Mouse (Mus musculus): Measurements from ENCODE around the gene Masp2. TPM values are rescaled to one million over a fixed set of nuclear protein-coding genes. Genes with fewer than 3 reads are reported as not detected.

Masp2 gene
- total RNA-seq, 2 experiments from 2014 or later = 0.35 to 0.41 TPM

DNA sequence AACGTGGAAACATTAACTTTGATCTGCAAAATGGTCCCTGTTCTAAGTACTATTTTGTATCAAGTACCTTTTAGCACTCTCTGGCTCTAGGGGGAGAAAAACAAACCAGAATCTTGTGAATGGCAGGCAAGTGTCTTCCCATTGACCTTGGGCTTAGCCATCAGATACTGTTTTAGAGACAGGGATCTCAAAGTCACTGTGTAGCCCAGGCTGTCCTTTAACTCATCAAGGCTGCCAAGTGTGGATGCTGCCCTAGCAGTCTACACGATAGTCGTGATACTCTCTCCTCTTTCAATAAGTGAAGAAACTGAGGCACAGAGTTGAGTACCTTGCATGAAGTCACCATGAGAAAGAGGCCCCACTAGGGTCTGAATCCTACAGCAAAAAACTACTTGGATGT is 24.9 kb downstream of the Masp2 start:
- intact Hi-C loops (cut with DNase I; ENCODE audit: low total_unique reads) = no loop called here
- DNase-seq = no peak

DNA sequence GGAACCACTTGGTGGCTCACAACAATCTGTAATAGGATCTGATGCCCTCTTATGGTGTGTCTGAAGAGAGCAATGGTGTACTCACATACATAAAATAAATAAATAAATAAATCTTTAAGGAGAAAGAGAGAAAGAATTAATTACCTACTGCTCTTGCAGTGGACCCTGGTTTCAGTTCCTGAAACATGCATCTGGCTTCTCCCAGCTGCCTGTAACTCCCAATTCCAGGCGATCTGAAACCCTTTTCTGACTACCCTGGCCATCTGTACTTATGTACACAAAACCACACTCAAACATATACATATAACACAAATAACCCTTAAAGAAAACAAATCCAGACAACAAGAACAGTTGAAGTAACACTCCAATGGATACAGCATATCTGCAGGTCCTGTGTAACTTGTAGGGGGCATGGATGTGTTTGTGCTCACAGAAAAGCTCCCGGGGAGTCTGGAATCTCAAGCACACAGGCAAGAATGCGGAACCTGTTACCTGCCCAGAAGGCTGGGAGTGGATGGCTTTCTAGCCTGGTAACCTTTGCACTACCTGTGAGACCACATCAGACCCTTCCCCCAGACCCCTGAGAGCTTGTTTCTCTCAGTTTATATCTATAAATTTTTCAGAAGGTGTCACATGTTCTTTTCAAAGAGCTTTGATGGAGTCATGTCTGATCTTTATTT is 29.8 kb downstream of the Masp2 start:
- intact Hi-C loops (cut with DNase I; ENCODE audit: low total_unique reads) = no loop called here
- no peak for DNase-seq

DNA sequence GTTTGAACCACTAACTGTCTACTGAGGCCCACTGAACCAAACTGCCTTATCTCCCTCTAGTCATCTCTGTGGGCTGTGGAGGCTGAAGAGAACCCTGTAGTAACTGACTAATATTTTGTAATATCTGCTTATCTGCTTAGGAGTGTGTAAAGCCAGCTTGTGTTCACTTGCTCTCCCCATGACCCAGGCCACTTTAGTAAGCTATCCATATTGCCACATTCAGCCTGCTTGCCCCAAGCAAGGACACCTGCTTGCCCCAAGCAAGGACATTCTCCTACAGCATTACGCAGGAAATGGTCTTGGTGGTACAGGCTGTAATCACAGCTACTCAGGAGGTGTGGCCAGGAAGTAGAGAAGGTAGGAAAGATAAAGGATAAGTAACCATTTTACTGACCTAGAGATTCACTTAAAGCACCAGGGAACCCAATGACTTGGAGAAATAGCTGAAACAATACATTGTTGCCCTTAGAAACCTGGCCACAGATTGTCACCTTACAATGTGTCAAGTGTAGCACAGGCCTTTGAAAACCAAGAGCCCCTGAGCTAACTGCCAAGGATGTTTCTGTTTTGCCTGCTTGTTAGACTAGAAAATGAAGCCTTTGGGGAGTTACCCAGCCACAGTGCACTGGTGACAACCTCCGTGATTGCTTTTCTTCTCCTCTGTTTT is 31.2 kb downstream of the Masp2 start:
- intact Hi-C loops (cut with DNase I; ENCODE audit: low total_unique reads) = no loop called here
- DNase-seq = no peak

DNA sequence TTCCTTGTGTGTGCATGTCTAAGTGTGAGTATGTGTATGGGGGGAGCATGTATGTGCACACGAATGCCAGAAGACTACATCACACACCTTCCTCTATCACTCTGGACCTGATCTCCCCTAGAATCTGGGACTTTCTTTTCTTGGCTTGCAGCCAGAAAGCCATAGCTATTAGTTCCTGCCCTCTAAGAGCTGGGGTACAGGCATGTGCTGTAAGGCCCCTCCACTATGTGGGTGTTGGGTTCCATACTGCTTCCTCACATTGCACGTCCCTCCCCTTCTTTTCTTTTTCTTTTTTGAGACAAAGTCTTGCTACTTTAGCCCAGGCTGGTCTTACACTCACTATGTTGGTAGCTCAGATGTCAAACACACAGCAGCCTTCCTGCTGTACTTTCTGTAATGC is 33.0 kb downstream of the Masp2 start:
- intact Hi-C loops (cut with DNase I; ENCODE audit: low total_unique reads) = no loop called here
- DNase-seq = no peak

DNA sequence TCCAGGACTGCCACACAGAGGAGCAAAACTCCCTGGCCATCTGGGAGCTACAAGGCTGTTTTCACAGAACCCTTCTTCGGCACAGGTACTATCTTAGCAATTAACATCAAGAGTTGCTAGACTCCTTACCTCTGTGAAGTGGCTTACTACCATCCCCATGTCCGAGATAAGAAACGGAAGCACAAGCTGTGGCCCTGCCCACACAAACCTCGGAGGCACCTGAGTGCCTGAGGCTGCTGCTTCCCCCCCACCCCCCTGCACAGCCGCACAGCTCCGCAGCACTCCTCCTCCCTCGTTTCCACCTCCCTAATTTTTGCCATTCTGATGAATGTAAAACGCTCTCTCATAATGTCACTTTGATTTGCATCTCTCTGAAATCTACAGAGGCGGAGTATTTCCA is 35.9 kb downstream of the Masp2 start:
- no peak for DNase-seq
- intact Hi-C loops (cut with DNase I; ENCODE audit: low total_unique reads) = no loop called here

DNA sequence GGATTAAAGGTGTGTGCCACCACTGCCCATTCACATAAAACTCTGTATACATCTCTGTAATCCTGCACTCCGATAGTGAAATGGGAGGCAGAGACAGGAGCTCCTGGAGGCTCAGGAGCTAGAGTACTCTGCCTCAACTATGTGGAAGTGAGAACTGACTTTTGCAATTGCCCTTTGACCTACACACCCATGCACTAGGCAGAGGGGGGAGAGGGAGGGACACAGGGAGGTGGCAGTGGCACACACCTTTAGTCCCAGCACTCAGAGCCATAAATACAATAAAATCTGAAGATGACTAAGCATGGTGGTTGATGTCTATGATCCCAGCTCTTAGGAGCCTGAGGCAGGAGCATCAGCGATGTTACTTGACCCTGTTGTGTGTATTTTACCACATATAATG is 37.1 kb downstream of the Masp2 start:
- intact Hi-C loops (cut with DNase I; ENCODE audit: low total_unique reads) = no loop called here
- no peak for DNase-seq

DNA sequence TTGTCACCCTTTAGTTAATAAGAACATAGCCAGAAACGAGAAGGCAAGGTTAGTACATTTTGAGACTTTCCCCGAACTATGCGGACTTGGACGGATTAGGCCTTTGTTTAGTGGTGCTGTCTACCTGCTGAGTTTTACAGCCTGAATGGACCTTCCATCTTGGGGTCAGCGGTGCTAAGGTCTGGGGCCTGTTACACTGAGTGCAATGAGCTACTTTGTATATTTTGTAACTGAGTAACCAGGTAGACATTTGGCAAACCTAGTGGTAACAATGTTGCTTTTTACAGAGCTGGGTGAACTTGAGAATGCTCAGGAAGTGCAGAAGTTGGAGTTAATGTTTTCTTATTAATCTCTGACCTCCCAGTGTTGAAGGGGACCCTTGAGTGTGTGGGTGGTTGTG is 38.8 kb downstream of the Masp2 start:
- intact Hi-C loops (cut with DNase I; ENCODE audit: low total_unique reads) = no loop called here
- DNase-seq = no peak

DNA sequence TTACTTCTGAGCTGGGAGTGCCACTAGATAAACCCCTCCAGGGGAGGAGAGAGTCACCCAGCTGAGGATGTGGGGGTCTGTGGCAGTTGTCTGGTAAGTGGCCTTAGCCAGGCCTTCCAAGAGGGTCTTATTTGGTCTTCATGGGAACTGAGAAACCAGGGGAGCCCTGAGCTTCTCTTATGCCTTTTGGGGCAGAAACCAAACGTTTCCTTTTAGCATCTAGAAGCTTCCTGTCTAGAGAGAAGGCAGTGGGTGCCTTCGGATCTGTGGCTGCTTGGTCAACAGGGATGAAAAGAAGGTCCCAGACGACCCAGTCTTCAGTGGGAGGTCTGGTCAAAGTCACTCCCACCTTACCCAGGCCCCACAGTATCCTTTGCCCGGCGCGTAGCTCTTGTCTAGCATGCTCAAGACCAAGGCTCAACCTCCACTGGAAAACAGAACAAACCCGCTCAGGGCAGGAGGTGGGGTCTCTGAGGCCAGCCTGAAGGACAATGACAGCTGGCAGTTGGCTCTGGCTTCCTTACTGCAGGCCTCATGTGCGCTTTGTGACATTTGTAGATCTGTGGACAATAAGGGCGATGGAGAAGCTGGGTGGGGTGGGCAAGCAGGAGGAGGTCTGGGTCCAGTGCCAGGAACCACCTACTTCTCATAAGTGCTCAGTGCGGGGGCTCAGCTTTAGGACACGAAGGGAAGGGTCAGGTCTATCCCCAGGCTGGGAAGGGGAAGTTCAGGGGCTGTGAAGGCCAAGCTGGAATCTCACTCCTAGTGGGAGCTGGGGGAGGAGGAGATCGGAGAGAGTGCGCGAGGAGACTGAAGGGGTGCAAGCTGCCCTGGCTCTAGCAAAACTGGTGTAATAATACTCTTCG is 41.2 kb downstream of the Masp2 start, which contains the start of gene Gm572:
Gene Gm572 (plus strand): TSS at position 27 of the 866 bp plus-strand sequence.
- intact Hi-C loops (cut with DNase I; ENCODE audit: low total_unique reads) = no loop called here
- no peak for DNase-seq

DNA sequence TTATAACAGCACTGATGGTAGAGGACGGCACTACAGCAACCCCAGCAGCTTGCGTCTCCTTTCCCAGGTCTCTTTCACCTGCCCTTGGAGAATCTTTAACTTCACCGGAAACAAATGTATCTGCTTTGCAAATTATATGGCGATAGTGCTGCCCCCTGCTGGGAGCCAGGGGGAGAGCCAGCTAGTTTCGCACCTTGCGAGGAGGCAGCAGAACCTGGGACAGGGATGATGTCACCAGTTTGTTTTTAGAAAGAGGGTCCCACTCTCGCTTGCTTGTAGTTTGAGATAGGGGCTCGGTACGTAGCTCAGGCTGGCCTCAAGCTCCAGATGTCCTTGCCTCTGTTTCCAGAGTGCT is 41.8 kb downstream of the Masp2 start:
- DNase-seq = peak; percentile 63
- intact Hi-C loops (cut with DNase I; ENCODE audit: low total_unique reads) = no loop called here

DNA sequence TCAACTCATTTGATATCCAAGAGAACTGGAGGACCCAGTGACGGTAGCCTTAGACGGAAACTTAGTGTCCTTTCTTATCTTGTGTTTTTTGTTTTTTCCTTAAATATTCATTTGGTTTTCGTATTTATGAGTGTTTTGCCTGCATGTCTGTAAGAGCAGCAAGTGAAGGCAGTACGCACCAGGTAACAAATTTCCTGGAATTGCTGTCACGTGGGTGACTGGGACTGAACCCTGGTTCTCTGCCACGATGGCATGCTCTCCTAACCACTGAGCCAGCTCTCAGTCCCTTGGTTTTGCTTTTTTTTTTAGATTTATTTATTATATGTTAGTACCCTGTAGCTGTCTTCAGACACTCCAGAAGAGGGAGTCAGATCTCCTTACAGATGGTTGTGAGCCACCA is 42.6 kb downstream of the Masp2 start:
- intact Hi-C loops (cut with DNase I; ENCODE audit: low total_unique reads) = no loop called here
- no peak for DNase-seq

DNA sequence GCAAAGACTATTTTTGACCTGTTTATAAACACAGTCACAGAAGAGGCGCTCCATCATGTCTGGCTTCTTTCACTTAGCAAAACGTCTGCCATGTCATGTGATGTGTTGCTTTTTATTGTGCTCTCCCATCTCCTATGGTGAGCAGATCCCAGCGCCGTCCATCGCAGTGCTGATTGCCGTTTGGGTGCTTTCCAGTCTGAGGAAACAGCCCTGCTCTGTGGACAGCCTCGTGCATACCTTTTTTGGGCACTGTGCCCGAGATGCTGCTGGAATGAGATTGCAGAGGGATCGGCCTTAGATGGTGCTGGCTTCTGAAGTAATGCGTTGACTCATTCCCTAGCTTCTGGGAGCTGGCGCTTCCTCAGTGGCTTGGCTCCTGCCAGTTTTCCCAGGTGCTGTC is 44.3 kb downstream of the Masp2 start:
- intact Hi-C loops (cut with DNase I; ENCODE audit: low total_unique reads) = no loop called here
- DNase-seq = no peak

DNA sequence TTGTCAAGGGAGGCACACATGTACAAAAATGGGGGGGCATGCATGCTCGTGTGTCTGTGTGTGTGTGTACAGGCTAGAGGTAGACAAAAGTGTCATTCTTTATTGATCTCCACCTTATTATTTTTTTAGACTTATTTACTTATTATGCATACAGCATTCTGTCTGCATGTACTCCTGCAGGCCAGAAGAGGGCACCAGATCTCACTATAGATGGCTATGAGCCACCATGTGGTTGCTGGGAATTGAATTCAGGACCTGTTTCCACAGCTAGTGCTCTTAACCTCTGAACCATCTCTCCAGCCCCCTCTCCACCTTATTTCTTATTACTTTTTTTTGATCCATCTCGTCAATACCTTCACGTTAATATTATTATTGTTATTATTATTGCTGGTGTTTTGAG is 47.0 kb downstream of the Masp2 start:
- intact Hi-C loops (cut with DNase I; ENCODE audit: low total_unique reads) = no loop called here

DNA sequence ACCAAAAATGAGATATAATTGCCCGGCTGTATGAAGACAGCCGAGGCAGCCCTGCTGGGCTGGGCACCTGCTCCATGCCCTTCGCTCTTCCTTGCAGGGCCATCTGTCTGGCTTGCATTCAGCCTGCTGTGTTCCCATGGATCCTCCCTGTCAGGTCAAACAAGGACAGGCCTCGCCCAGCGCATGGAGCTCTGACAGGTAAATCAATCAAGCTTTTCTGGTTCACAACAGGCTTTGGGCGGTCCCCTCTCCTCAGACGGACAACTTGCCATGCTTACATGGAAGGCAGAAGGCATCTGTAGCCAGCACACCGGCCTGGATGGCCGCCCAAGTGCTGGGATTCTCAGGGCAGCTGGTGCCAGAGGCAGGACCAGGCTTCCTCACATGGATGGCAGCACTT is 48.7 kb downstream of the Masp2 start:
- DNase-seq = peak; percentile 47
- intact Hi-C loops (cut with DNase I; ENCODE audit: low total_unique reads) = no loop called here

More for the DNA sequence above, 47.0 kb downstream of the Masp2 start:
- DNase-seq = no peak

DNA sequence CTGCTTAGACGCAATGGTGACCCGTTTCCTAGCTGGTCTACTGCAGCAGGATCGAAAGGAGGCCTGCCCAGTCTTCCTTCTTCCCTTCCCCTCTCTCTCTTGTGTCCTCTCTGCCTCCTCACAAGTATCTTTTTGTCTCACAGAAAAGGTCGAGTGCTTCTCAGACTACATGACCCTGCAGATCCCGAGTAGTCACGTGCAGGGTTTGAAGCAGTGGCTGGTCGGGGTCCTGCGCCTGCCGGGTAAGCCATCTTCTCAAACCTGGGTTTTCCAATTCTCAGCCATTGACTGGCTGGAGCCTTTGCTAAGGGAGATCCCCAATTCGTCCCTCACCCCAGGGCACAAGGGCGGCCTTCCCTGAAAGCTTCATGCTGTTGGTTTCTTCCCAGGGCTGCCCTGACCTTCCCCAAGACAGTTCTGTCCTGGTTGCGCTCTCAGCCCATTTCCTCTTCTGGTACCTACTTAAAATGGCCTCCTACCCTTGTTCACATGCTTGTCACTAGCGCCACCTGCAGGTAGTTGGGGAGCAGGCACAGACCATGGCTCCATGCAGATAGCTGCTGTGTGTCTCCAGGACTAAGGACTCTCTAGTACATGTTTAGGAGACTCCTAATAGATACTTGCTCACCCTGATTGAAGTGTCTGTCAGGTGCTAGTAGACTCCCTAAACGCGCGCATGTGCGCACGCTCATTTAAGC is 52.5 kb downstream of the Masp2 start:
- no peak for DNase-seq

DNA sequence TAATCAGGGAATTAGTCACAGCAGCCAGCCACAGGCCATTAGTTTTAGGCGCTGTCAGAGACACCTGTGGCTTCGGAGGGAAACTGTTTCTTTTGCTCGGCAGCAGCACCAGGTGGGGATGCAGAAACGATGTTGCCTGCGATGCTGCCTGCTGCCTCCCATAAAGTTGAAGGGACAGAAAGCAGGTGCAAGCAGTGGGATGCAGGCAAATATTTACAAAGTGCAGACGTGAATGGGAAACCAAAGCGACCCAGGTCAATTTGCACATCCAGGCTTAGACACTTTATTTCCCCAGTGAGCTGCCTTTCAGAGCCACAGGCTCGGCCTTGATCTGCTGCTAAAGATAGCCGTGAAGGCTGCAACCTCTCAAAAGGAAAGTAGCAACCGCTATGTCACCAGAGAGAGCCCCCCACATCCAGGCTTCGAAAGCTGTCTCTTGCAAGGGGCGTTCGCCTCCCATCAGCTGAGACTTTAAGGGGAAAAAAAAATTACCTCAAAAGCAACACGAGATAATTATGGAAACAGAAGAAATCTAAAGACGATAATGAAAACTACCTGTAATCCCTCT is 54.4 kb downstream of the Masp2 start:
- DNase-seq = no peak
- intact Hi-C loops (cut with DNase I; ENCODE audit: low total_unique reads) = no loop called here

More for the DNA sequence above, 52.5 kb downstream of the Masp2 start:
- intact Hi-C loops (cut with DNase I; ENCODE audit: low total_unique reads) = no loop called here

DNA sequence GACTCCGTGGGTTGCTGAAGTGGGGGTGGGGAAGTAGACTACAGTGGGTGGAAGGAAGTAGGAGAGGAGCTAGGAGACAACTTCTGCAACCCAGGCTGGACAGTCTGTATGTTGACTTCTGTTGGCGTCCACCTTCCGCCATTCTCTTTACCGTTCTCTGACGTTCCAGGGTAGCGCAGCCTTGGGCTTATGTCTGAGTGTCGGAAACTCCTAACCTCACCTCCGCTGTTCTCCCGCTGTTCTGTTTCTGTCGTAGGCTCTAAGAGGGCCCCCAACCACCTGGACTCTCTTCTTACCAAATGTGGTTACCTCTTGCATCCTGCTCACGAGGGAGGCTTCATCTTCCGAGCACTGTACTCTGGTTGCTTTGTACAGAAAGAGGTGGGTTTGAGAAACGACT is 55.4 kb downstream of the Masp2 start:
- DNase-seq = no peak
- intact Hi-C loops (cut with DNase I; ENCODE audit: low total_unique reads) = no loop called here

DNA sequence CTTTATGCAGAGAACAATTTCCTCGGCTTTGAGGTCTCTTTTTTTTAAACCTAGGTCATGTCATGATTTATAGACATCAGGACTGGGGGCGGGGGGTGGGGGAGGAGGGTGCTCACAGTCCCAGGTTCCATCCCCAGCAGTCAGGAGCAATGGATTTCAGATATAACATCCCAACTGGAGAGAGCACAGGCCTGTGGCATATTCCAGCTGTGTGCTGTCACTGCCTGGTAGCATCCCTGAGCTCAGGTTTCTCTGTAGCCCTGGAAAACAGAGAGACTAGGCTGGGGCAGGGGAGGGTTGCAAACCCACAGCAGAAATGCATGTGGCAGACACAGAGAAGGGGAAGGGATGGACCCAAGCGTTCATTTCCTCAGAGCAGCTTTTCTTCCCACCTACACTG is 57.8 kb downstream of the Masp2 start:
- intact Hi-C loops (cut with DNase I; ENCODE audit: low total_unique reads) = no loop called here

DNA sequence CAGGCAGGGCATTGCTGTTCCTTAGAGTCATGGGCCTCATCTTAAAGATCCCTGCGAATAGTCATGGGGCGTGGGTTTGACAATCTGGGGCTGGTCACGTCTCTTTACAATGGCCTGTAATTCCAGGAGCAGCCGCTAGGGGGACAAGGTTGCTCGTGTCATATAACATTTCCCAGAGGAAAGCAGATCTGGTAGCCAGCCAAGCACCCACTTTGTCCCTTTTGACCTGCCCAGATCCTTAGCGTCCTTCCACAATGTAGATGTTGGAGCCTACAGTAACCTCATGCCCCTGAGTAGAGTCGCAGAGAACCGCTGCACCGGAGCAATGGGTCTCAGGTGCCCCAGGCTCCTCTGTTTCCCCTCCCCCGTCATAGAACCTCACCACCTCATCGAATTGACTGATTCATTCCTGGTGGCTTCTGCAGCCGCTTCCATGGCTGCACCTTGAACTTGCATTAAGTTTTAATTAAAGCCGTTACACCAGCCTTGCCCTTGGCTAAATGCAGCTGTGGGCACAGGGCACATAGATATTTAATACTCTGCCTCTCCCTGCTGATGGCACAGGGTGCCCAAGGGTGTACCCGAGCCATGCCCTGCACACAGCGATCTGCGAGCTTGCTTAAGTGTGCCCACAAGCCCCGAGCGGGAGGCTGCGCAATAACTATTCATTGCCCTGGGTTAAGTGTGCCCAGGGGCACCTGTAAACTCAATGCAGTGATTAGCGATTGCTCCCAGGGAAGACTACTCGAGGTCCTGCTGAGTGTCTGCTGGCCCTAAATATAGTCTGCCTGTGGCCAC is 60.0 kb downstream of the Masp2 start:
- DNase-seq = peak; percentile 74
- intact Hi-C loops (cut with DNase I; ENCODE audit: low total_unique reads) = no loop called here

More for the DNA sequence above, 57.8 kb downstream of the Masp2 start:
- DNase-seq = no peak

DNA sequence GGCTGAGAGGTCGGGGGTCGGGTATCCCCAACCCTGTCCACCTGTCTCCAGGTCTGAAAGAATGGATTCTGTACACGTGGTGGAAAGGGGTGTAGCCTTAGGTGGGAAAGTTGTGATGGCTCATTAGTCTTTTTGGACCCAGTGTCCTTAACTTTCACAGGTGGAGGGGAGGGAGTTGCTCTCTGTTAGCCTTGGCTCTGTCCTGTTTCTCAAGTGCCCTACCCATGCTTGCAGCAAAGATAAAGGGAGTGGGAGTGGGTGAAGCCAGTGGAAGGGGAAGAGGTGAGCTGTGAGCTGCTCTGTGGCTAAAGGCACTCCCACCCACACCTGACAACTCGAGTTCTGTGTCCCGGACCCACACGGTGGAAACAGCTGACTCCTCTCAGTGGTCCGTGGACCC is 61.0 kb downstream of the Masp2 start:
- DNase-seq = no peak
- intact Hi-C loops (cut with DNase I; ENCODE audit: low total_unique reads) = no loop called here

Measured in gastrocnemius, postnatal 14 days (tissue).